Mouse (Mus musculus): ENCODE results near the gene Amz2. TPM values are rescaled to one million over a fixed set of nuclear protein-coding genes. Genes with fewer than 3 reads are reported as not detected.
"Not testable (repeated sequence)": the region's sequence is repeated elsewhere in the genome, so short reads cannot be mapped to it uniquely, and the experiment has no call there.

The Amz2 gene
- polyA plus RNA-seq, 2 experiments = 43.6 to 88.2 TPM

GRCm38 (mm10) chr11:109487991-109488684 lies 62.4 kb downstream of the Amz2 start:
- Histone ChIP-seq H3K27me3 (ENCODE audit: control insufficient read depth, insufficient read depth, low read length) (no peaks in the 10 kb centered on the region), H3K4me1 (ENCODE audit: control insufficient read depth, insufficient read depth, low read length) (no peaks in the 10 kb centered on the region), H3K4me3 (replicated peaks; ENCODE audit: low read length) (no peak overlapping the region), H3K9ac (ENCODE audit: low read depth, low read length, severe bottlenecking) (no peak overlapping the region), H3K27ac (replicated peaks; ENCODE audit: low read depth, low read length) (no peak overlapping the region), H3K9me3 (ENCODE audit: control insufficient read depth, low read length) (no peaks in the 10 kb centered on the region), H3K36me3 (ENCODE audit: control insufficient read depth, insufficient read depth, low read length) (no peaks in the 10 kb centered on the region), H3K4me2 (replicated peaks; ENCODE audit: low read depth, low read length, severe bottlenecking) (no peak overlapping the region)
- no peak for DNase-seq (ENCODE audit: low spot score)
- TF ChIP-seq POLR2A (IDR thresholded peaks at IDR 0.05; ENCODE audit: borderline replicate concordance, extremely low read depth, insufficient read depth, insufficient read length) = no peak
- 79% methylated on average over 10 of the region's 10 CpGs for WGBS
- ATAC-seq (ENCODE audit: low FRiP score, low read depth) = no peak

GRCm38 (mm10) chr11:109489763-109490162 lies 64.0 kb downstream of the Amz2 start:
- no peak for TF ChIP-seq POLR2A (IDR thresholded peaks at IDR 0.05; ENCODE audit: borderline replicate concordance, extremely low read depth, insufficient read depth, insufficient read length)
- Histone ChIP-seq H3K36me3 (ENCODE audit: control insufficient read depth, insufficient read depth, low read length) (no peaks in the 10 kb centered on the region), H3K27ac (replicated peaks; ENCODE audit: low read depth, low read length) (no peak overlapping the region), H3K4me2 (replicated peaks; ENCODE audit: low read depth, low read length, severe bottlenecking) (no peak overlapping the region), H3K4me1 (ENCODE audit: control insufficient read depth, insufficient read depth, low read length) (no peaks in the 10 kb centered on the region), H3K27me3 (ENCODE audit: control insufficient read depth, insufficient read depth, low read length) (no peaks in the 10 kb centered on the region), H3K4me3 (replicated peaks; ENCODE audit: low read length) (no peak overlapping the region), H3K9ac (ENCODE audit: low read depth, low read length, severe bottlenecking) (no peak overlapping the region), H3K9me3 (ENCODE audit: control insufficient read depth, low read length) (no peaks in the 10 kb centered on the region)
- no peak for DNase-seq (ENCODE audit: low spot score)
- no peak for ATAC-seq (ENCODE audit: low FRiP score, low read depth)
- WGBS = 47% methylated on average over 2 of the region's 2 CpGs

GRCm38 (mm10) chr11:109491844-109492243 lies 66.1 kb downstream of the Amz2 start:
- no peak for ATAC-seq (ENCODE audit: low FRiP score, low read depth)
- 55% methylated on average over 4 of the region's 4 CpGs for WGBS

GRCm38 (mm10) chr11:109492847-109493464 lies 67.2 kb downstream of the Amz2 start:
- not testable (repeated sequence) for DNase-seq (ENCODE audit: low spot score); H3K4me2 ChIP-seq (replicated peaks; ENCODE audit: low read depth, low read length, severe bottlenecking); H3K9ac ChIP-seq (ENCODE audit: low read depth, low read length, severe bottlenecking); H3K36me3 ChIP-seq (ENCODE audit: control insufficient read depth, insufficient read depth, low read length); H3K27me3 ChIP-seq (ENCODE audit: control insufficient read depth, insufficient read depth, low read length); H3K4me1 ChIP-seq (ENCODE audit: control insufficient read depth, insufficient read depth, low read length); H3K9me3 ChIP-seq (ENCODE audit: control insufficient read depth, low read length); H3K27ac ChIP-seq (replicated peaks; ENCODE audit: low read depth, low read length); ATAC-seq (ENCODE audit: low FRiP score, low read depth); H3K4me3 ChIP-seq (replicated peaks; ENCODE audit: low read length)
- 80% methylated on average over 8 of the region's 8 CpGs for WGBS

More at GRCm38 (mm10) chr11:109491844-109492243, 66.1 kb downstream of the Amz2 start:
- Histone ChIP-seq H3K27me3 (ENCODE audit: control insufficient read depth, insufficient read depth, low read length) (no peaks in the 10 kb centered on the region), H3K36me3 (ENCODE audit: control insufficient read depth, insufficient read depth, low read length) (no peaks in the 10 kb centered on the region), H3K27ac (replicated peaks; ENCODE audit: low read depth, low read length) (no peak overlapping the region), H3K9ac (ENCODE audit: low read depth, low read length, severe bottlenecking) (no peak overlapping the region), H3K4me1 (ENCODE audit: control insufficient read depth, insufficient read depth, low read length) (no peaks in the 10 kb centered on the region), H3K4me2 (replicated peaks; ENCODE audit: low read depth, low read length, severe bottlenecking) (no peak overlapping the region), H3K9me3 (ENCODE audit: control insufficient read depth, low read length) (no peaks in the 10 kb centered on the region), H3K4me3 (replicated peaks; ENCODE audit: low read length) (no peak overlapping the region)
- no peak for DNase-seq (ENCODE audit: low spot score)
- no peak for TF ChIP-seq POLR2A (IDR thresholded peaks at IDR 0.05; ENCODE audit: borderline replicate concordance, extremely low read depth, insufficient read depth, insufficient read length)

GRCm38 (mm10) chr11:109494890-109495770 lies 69.4 kb downstream of the Amz2 start:
- Histone ChIP-seq H3K4me1 (ENCODE audit: control insufficient read depth, insufficient read depth, low read length) (0 out of 2 replicates have a peak, but pooled peaks cover 6% of the 10 kb centered on the region), H3K27me3 (ENCODE audit: control insufficient read depth, insufficient read depth, low read length) (no peaks in the 10 kb centered on the region), H3K9me3 (ENCODE audit: control insufficient read depth, low read length) (no peaks in the 10 kb centered on the region), H3K9ac (ENCODE audit: low read depth, low read length, severe bottlenecking) (no peak overlapping the region), H3K4me2 (replicated peaks; ENCODE audit: low read depth, low read length, severe bottlenecking) (no peak overlapping the region), H3K4me3 (replicated peaks; ENCODE audit: low read length) (no peak overlapping the region), H3K27ac (replicated peaks; ENCODE audit: low read depth, low read length) (no peak overlapping the region), H3K36me3 (ENCODE audit: control insufficient read depth, insufficient read depth, low read length) (no peaks in the 10 kb centered on the region)
- ATAC-seq (ENCODE audit: low FRiP score, low read depth) (no peak), DNase-seq (ENCODE audit: low spot score) (no peak)
- no peak for TF ChIP-seq POLR2A (IDR thresholded peaks at IDR 0.05; ENCODE audit: borderline replicate concordance, extremely low read depth, insufficient read depth, insufficient read length)
- 47% methylated on average over 24 of the region's 24 CpGs for WGBS

Data from limb, embryonic 14.5 days (tissue).